Mouse (Mus musculus) neural tube, embryonic 11.5 days (tissue): Measurements from ENCODE around the gene Gm7168. TPM values are rescaled to one million over a fixed set of nuclear protein-coding genes. Genes with fewer than 3 reads are reported as not detected.
"Not testable (repeated sequence)": the region's sequence is repeated elsewhere in the genome, so short reads cannot be mapped to it uniquely, and the experiment has no call there.

ENCODE experiments used
- ATAC-seq: fragments of 200-750 bp; cut with Nextera tagmentation; 2 replicates; pipeline ENCODE4 v1.8.0; 2017; ENCODE audit warnings: moderate number of reproducible peaks, mild to moderate bottlenecking, moderate TSS enrichment, moderate library complexity; ENCODE audit not compliant: insufficient read depth, low FRiP score, low TSS enrichment
- DNase-seq: peaks from one replicate; pipeline ENCODE4 v3.0.0-alpha.2; 2015; ENCODE audit warnings: low spot score
- H3K27ac ChIP-seq: fragments of 300-500 bp; sonication (generic); 2 replicates; pipeline ENCODE4 v1.5.1; 2014; ENCODE audit warnings: low read depth, mild to moderate bottlenecking, low read length
- H3K27me3 ChIP-seq: fragments of 300-500 bp; sonication (generic); 2 replicates; pipeline ENCODE4 v1.6.1; 2014; ENCODE audit warnings: mild to moderate bottlenecking, low read length, mixed read lengths; ENCODE audit not compliant: control insufficient read depth, insufficient read depth
- H3K36me3 ChIP-seq: fragments of 300-500 bp; sonication (generic); 2 replicates; pipeline ENCODE4 v1.6.1; 2014; ENCODE audit warnings: mild to moderate bottlenecking, low read length, moderate library complexity, mixed read lengths; ENCODE audit not compliant: control insufficient read depth, insufficient read depth
- H3K4me1 ChIP-seq: fragments of 300-500 bp; sonication (generic); 2 replicates; pipeline ENCODE4 v1.6.1; 2014; ENCODE audit warnings: low read length, mixed read lengths; ENCODE audit not compliant: control insufficient read depth, insufficient read depth
- H3K4me2 ChIP-seq: fragments of 300-500 bp; sonication (generic); 2 replicates; pipeline ENCODE4 v1.6.1; 2014; ENCODE audit warnings: low read depth, mild to moderate bottlenecking, moderate library complexity
- H3K4me3 ChIP-seq: fragments of 300-500 bp; sonication (generic); 2 replicates; pipeline ENCODE4 v1.5.1; 2014; ENCODE audit warnings: low read depth, low read length
- H3K9ac ChIP-seq: fragments of 300-500 bp; sonication (generic); 2 replicates; pipeline ENCODE4 v1.6.1; 2014; ENCODE audit warnings: mild to moderate bottlenecking, low read length
- H3K9me3 ChIP-seq: fragments of 300-500 bp; sonication (generic); 2 replicates; pipeline ENCODE4 v1.6.1; 2016; ENCODE audit warnings: low read length; ENCODE audit not compliant: control insufficient read depth
- WGBS: fragments of 180-500 bp; shearing (Covaris S2); extraction: QIAGEN DNeasy Blood & Tissue Kit; methylation state at CpG from one replicate; pipeline ENCODE4 v1.1.7; 2014; 5-methylcytosine and 5-hydroxymethylcytosine counted together
- polyA plus RNA-seq: library from polyadenylated mRNA; unstranded; fragments of >200 nt; fragmentation: Nextera tagmentation; extraction: Ambion mirVana; gene quantifications from 2 replicates; pipeline ENCODE4 v1.2.1, GENCODE M21; 2014

Gene Gm7168
- polyA plus RNA-seq, 1 experiment from 2014 or later, result not detected

DNA sequence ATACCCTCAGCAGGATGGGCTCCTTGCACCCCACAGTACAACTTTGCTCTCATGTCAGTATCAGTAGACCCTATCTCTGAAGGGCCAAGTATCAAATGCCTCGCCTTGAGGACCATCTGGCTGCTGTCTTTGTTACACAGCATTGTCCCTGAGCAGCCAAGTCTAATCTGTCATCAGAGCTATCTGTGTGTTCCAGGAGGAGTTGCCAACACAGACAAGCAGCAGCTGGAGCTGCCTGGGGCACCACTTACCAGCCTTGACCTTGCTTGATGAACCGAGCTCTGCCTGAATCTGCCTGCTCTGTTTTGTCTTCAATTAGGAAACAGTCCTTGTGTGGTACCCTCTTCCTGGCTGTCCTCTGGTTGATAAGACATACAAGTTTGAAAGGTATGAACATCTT is 24.8 kb upstream of the Gm7168 start:
- H3K27me3 ChIP-seq, result no peaks in the 10 kb centered on the region
- DNase-seq (no peak), ATAC-seq (no peak)
- H3K9ac ChIP-seq, result no peak overlapping the region
- H3K9me3 ChIP-seq, result no peaks in the 10 kb centered on the region
- H3K27ac ChIP-seq, result no peak overlapping the region
- no peaks in the 10 kb centered on the region for H3K36me3 ChIP-seq
- no peak overlapping the region for H3K4me3 ChIP-seq
- WGBS, result 77% methylated on average over 2 of the region's 2 CpGs
- no peak overlapping the region for H3K4me2 ChIP-seq
- H3K4me1 ChIP-seq, result no peaks in the 10 kb centered on the region

DNA sequence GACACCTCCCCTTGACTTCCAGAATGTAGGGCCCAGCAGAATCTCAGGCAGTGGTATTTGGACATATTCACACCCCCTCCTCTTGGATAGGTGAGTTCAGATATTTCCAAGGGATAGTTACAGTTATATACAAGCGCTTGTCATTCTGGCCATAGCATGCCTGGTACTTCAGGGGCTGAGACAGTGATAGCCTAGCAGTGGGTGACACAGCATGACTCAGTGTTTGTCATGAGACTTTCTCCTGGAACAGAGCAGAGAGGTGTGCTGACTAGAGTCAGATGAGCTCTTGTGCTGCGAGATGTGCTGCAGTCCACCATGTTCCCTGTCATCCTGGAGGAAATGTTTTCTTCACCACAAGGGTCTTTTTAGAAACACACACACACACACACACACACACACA is 23.6 kb upstream of the Gm7168 start:
- no peak for DNase-seq
- Histone ChIP-seq H3K27me3 (no peaks in the 10 kb centered on the region), H3K9ac (no peak overlapping the region), H3K4me3 (no peak overlapping the region), H3K36me3 (no peaks in the 10 kb centered on the region), H3K4me1 (no peaks in the 10 kb centered on the region), H3K4me2 (no peak overlapping the region), H3K9me3 (no peaks in the 10 kb centered on the region), H3K27ac (no peak overlapping the region)
- 91% methylated on average over 2 of the region's 2 CpGs for WGBS
- ATAC-seq, result no peak

DNA sequence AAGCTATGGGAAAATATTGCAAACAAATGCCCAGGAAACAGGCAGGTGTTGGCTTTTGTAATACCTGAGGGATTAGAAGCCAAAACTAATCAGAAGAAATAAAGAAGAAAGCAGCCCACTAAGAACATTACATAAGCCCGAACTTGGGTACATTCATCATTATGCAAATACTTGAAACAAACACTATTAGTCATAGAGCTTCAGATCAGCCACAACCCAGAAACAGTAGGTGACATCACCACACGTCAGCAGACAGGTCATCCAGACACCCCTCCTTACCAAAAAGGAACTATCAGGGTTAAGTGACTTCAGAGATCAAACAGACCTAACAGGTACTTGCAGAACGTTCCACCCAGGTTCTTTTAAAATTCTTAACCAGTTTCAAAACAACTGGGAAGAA is 22.2 kb upstream of the Gm7168 start:
- no peaks in the 10 kb centered on the region for H3K9me3 ChIP-seq
- no peaks in the 10 kb centered on the region for H3K27me3 ChIP-seq
- DNase-seq (no peak), ATAC-seq (no peak)
- H3K27ac ChIP-seq, result no peak overlapping the region
- H3K36me3 ChIP-seq, result no peaks in the 10 kb centered on the region
- no peak overlapping the region for H3K4me2 ChIP-seq
- H3K4me1 ChIP-seq, result no peaks in the 10 kb centered on the region
- WGBS, result 76% methylated on average over 3 of the region's 3 CpGs
- no peak overlapping the region for H3K4me3 ChIP-seq
- no peak overlapping the region for H3K9ac ChIP-seq

DNA sequence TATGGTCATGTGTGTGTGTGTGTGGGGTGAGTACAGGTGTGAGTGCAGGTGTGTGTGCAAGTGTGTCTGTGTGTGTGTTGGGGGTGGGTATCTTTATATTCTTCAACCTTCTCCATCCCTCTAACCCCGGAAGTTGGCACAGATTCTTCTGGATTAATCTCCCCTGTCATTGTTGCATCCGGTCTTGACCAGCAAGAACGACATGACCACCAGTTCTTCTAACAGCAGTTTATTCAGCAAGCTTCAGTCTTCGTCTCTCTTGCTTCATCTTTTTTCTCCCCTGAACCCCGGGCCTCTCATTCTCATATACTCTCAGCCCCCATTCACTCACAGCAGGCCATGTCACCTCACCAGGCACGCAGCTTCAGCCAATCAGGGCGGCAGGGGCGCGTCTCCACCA is 17.8 kb upstream of the Gm7168 start:
- 84% methylated on average over 9 of the region's 9 CpGs for WGBS
- no peaks in the 10 kb centered on the region for H3K9me3 ChIP-seq

DNA sequence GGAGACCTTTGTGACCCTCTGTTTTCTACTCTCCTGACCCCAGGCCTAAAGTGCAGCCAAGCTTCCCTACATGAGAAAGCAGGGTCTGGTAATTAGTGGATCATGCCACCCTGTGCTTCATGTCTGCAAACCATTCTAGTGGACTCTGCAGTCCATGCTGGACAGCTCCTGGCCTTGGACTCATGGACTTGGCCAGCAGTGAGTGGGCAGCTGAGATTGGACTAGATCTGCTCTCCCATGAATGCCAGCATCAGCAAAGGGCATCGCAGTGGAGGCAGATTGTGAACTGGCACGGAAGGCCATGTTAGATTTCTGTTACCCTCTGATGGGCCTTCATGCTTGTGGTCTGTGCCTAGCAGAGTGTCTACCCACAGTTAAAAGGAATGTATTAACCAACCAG is 12.8 kb upstream of the Gm7168 start:
- not testable (repeated sequence) for H3K36me3 ChIP-seq, H3K4me3 ChIP-seq, H3K9ac ChIP-seq, H3K4me1 ChIP-seq, H3K4me2 ChIP-seq, H3K9me3 ChIP-seq, ATAC-seq, H3K27ac ChIP-seq, DNase-seq, H3K27me3 ChIP-seq
- 100% methylated on average over 2 of the region's 2 CpGs for WGBS

More for the DNA sequence above, 17.8 kb upstream of the Gm7168 start:
- Histone ChIP-seq H3K4me2 (no peak overlapping the region), H3K9ac (no peak overlapping the region), H3K36me3 (no peaks in the 10 kb centered on the region), H3K27ac (no peak overlapping the region), H3K4me1 (no peaks in the 10 kb centered on the region), H3K4me3 (no peak overlapping the region), H3K27me3 (no peaks in the 10 kb centered on the region)
- ATAC-seq (no peak), DNase-seq (no peak)

DNA sequence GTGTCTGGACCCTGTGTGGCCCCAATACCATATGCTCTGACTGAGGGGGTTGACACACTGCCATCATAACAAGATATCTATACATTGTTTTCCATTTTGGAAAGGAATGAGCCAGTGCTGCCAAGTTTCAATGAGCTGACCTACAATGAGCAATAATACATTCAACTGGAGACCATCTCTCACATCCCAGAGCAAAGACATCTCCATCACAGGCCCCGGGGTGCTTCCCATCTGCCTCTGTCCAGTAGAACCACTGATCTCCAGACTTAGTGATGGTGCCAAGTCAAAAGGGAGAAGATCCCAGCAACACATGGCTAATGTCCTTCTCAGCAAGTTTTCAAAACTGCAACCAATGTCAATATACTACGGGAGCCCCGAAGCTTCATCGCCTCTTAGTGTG is 10.4 kb upstream of the Gm7168 start:
- DNase-seq (no peak), ATAC-seq (no peak)
- Histone ChIP-seq H3K36me3 (no peaks in the 10 kb centered on the region), H3K4me2 (no peak overlapping the region), H3K9me3 (no peaks in the 10 kb centered on the region), H3K4me3 (no peak overlapping the region), H3K27ac (no peak overlapping the region), H3K27me3 (no peaks in the 10 kb centered on the region), H3K9ac (no peak overlapping the region), H3K4me1 (no peaks in the 10 kb centered on the region)
- 100% methylated on average over 4 of the region's 4 CpGs for WGBS

DNA sequence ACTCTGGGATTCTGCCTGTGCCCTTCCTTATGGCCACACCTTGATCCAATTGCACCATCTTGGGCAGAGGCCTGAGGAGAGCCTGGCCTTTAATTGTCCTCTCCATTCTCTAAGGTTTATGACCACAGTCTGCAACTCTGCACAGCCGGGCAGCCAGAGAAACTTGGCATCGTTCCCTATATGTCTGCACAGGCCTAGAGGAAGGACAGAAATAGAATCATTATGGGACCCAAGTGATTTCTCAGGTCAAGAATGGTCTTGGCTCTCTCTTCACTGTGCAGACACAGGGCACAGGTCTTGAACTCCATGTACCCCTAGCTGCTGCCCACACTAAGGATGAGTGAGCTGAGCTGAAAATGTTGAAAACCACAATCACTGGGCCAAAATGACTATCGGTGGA is 9.5 kb upstream of the Gm7168 start:
- H3K9me3 ChIP-seq, result no peaks in the 10 kb centered on the region
- H3K27ac ChIP-seq, result no peak overlapping the region
- H3K9ac ChIP-seq, result no peak overlapping the region
- no peaks in the 10 kb centered on the region for H3K4me1 ChIP-seq
- DNase-seq (no peak), ATAC-seq (no peak)
- no peak overlapping the region for H3K4me2 ChIP-seq
- no peaks in the 10 kb centered on the region for H3K36me3 ChIP-seq
- H3K27me3 ChIP-seq, result no peaks in the 10 kb centered on the region
- no peak overlapping the region for H3K4me3 ChIP-seq
- WGBS, result 77% methylated on average over 3 of the region's 3 CpGs

DNA sequence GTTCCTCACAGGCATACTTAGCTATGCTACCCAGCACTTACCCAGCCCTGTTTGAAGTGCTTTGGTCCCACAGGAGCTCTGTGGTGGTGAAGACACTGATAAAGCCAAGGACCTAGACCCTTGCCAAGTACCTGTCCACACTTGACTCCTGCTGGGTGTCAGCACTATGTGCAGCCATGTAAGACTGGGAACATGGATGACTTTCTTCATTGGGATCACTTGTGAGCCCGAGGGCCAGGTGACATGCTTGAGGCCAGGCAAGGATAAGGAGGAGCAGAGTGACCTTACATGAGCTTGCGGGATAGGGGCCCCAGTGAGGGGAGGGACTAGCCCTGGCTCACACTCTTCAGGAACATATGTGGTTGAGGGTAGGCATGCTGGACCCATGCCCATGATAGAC is 8.9 kb upstream of the Gm7168 start:
- 84% methylated on average over 2 of the region's 2 CpGs for WGBS
- H3K4me3 ChIP-seq, H3K27ac ChIP-seq, H3K4me1 ChIP-seq, H3K27me3 ChIP-seq, H3K36me3 ChIP-seq, H3K4me2 ChIP-seq, ATAC-seq, H3K9me3 ChIP-seq, H3K9ac ChIP-seq, DNase-seq: not testable (repeated sequence)

DNA sequence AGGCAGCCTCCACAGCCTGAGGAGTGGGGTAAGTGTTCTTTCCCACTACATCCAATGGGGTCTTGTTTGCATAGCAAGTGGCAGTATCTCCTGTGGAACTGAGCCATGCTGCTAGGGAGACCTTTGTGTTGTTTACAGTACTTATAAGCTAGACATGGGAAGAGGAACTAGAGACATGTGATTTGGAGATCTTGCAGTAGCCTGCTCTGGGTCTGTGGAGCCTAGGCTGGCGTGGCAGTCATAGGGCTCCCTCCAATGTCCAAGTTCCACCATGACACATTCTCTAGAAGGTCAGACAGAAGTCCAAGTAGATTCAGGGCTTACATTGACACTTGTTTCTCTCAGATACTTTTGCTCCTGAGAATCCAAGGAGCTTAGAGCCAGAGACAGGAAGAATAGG is 7.7 kb upstream of the Gm7168 start:
- Histone ChIP-seq H3K9ac (no peak overlapping the region), H3K9me3 (no peaks in the 10 kb centered on the region), H3K27ac (no peak overlapping the region), H3K4me3 (no peak overlapping the region), H3K4me1 (no peaks in the 10 kb centered on the region), H3K4me2 (no peak overlapping the region), H3K27me3 (no peaks in the 10 kb centered on the region), H3K36me3 (no peaks in the 10 kb centered on the region)
- ATAC-seq (no peak), DNase-seq (no peak)
- 92% methylated on average over 1 of the region's 1 CpGs for WGBS
